Mouse (Mus musculus): ENCODE data around the gene 4930522H14Rik. TPM values are rescaled to one million over a fixed set of nuclear protein-coding genes. Genes with fewer than 3 reads are reported as not detected.

The 4930522H14Rik gene
- polyA plus RNA-seq, 1 experiment from 2014 or later, result not detected

- DNase-seq (ENCODE audit: low spot score, missing footprints) (peak; percentile 87), ATAC-seq (ENCODE audit: low FRiP score) (no peak)
- WGBS, result 49% methylated on average over 11 of the region's 11 CpGs
- Histone ChIP-seq H3K4me3 (ENCODE audit: low read depth, low read length) (no peak overlapping the region), H3K27me3 (ENCODE audit: control insufficient read depth, insufficient read depth, low read length) (no peaks in the 10 kb centered on the region), H3K9ac (ENCODE audit: low read length) (no peak overlapping the region), H3K4me1 (ENCODE audit: control insufficient read depth, insufficient read depth, low read length) (no peaks in the 10 kb centered on the region), H3K9me3 (ENCODE audit: control insufficient read depth, low read length) (no peaks in the 10 kb centered on the region), H3K27ac (ENCODE audit: low read depth, low read length) (no peak overlapping the region), H3K4me2 (no peak overlapping the region), H3K36me3 (ENCODE audit: control insufficient read depth, insufficient read depth, low read length) (no peaks in the 10 kb centered on the region)
Observed at GRCm38 (mm10) chr4:109550338-109551150, 19.4 kb upstream of the 4930522H14Rik start.

- Histone ChIP-seq H3K4me3 (ENCODE audit: low read depth, low read length) (no peak overlapping the region), H3K36me3 (ENCODE audit: control insufficient read depth, insufficient read depth, low read length) (no peaks in the 10 kb centered on the region), H3K27me3 (ENCODE audit: control insufficient read depth, insufficient read depth, low read length) (no peaks in the 10 kb centered on the region), H3K27ac (ENCODE audit: low read depth, low read length) (no peak overlapping the region), H3K9me3 (ENCODE audit: control insufficient read depth, low read length) (no peaks in the 10 kb centered on the region), H3K9ac (ENCODE audit: low read length) (no peak overlapping the region), H3K4me1 (ENCODE audit: control insufficient read depth, insufficient read depth, low read length) (no peaks in the 10 kb centered on the region), H3K4me2 (no peak overlapping the region)
- WGBS, result 32% methylated on average over 2 of the region's 2 CpGs
- ATAC-seq (ENCODE audit: low FRiP score), result no peak
- no peak for DNase-seq (ENCODE audit: low spot score, missing footprints)
Observed at GRCm38 (mm10) chr4:109547306-109547705, 16.2 kb upstream of the 4930522H14Rik start.

GRCm38 (mm10) chr4:109546538-109546937 is 15.4 kb upstream of the 4930522H14Rik start:
- H3K27ac ChIP-seq (ENCODE audit: low read depth, low read length), result no peak overlapping the region
- no peak overlapping the region for H3K9ac ChIP-seq (ENCODE audit: low read length)
- H3K4me2 ChIP-seq, result no peak overlapping the region
- H3K27me3 ChIP-seq (ENCODE audit: control insufficient read depth, insufficient read depth, low read length), result no peaks in the 10 kb centered on the region
- H3K36me3 ChIP-seq (ENCODE audit: control insufficient read depth, insufficient read depth, low read length), result no peaks in the 10 kb centered on the region
- H3K4me1 ChIP-seq (ENCODE audit: control insufficient read depth, insufficient read depth, low read length), result no peaks in the 10 kb centered on the region
- H3K4me3 ChIP-seq (ENCODE audit: low read depth, low read length), result no peak overlapping the region
- no peaks in the 10 kb centered on the region for H3K9me3 ChIP-seq (ENCODE audit: control insufficient read depth, low read length)
- 79% methylated on average over 2 of the region's 2 CpGs for WGBS
- ATAC-seq (ENCODE audit: low FRiP score), result no peak
- no peak for DNase-seq (ENCODE audit: low spot score, missing footprints)

- H3K4me3 ChIP-seq (ENCODE audit: low read depth, low read length), result no peak overlapping the region
- ATAC-seq (ENCODE audit: low FRiP score), result peak; percentile 64
Observed at GRCm38 (mm10) chr4:109530245-109530816, 766 bp downstream of the 4930522H14Rik start.

GRCm38 (mm10) chr4:109504885-109505284 is 26.2 kb downstream of the 4930522H14Rik start:
- no peaks in the 10 kb centered on the region for H3K4me1 ChIP-seq (ENCODE audit: control insufficient read depth, insufficient read depth, low read length)
- no peak overlapping the region for H3K4me2 ChIP-seq
- no peak overlapping the region for H3K9ac ChIP-seq (ENCODE audit: low read length)
- no peaks in the 10 kb centered on the region for H3K27me3 ChIP-seq (ENCODE audit: control insufficient read depth, insufficient read depth, low read length)
- WGBS, result 5% methylated on average over 5 of the region's 5 CpGs
- ATAC-seq (ENCODE audit: low FRiP score) (peak; percentile 68), DNase-seq (ENCODE audit: low spot score, missing footprints) (peak; percentile 87)
- no peak overlapping the region for H3K4me3 ChIP-seq (ENCODE audit: low read depth, low read length)
- no peak overlapping the region for H3K27ac ChIP-seq (ENCODE audit: low read depth, low read length)
- no peaks in the 10 kb centered on the region for H3K9me3 ChIP-seq (ENCODE audit: control insufficient read depth, low read length)
- no peaks in the 10 kb centered on the region for H3K36me3 ChIP-seq (ENCODE audit: control insufficient read depth, insufficient read depth, low read length)

More at GRCm38 (mm10) chr4:109530245-109530816, 766 bp downstream of the 4930522H14Rik start:
- Histone ChIP-seq H3K27ac (ENCODE audit: low read depth, low read length) (no peak overlapping the region), H3K4me2 (peak overlapping the region; percentile 19; the same call in 1 of the 2 replicates), H3K27me3 (ENCODE audit: control insufficient read depth, insufficient read depth, low read length) (no peaks in the 10 kb centered on the region), H3K9ac (ENCODE audit: low read length) (no peak overlapping the region), H3K9me3 (ENCODE audit: control insufficient read depth, low read length) (no peaks in the 10 kb centered on the region), H3K4me1 (ENCODE audit: control insufficient read depth, insufficient read depth, low read length) (peaks cover 3% of the 10 kb centered on the region; the same call in 1 of the 2 replicates), H3K36me3 (ENCODE audit: control insufficient read depth, insufficient read depth, low read length) (no peaks in the 10 kb centered on the region)
- peak; percentile 91 for DNase-seq (ENCODE audit: low spot score, missing footprints)
- 24% methylated on average over 15 of the region's 15 CpGs for WGBS

GRCm38 (mm10) chr4:109498476-109498875 is 32.6 kb downstream of the 4930522H14Rik start:
- 80% methylated on average over 11 of the region's 11 CpGs for WGBS
- DNase-seq (ENCODE audit: low spot score, missing footprints) (no peak), ATAC-seq (ENCODE audit: low FRiP score) (no peak)
- no peak overlapping the region for H3K9ac ChIP-seq (ENCODE audit: low read length)
- H3K9me3 ChIP-seq (ENCODE audit: control insufficient read depth, low read length), result no peaks in the 10 kb centered on the region
- no peaks in the 10 kb centered on the region for H3K27me3 ChIP-seq (ENCODE audit: control insufficient read depth, insufficient read depth, low read length)
- H3K36me3 ChIP-seq (ENCODE audit: control insufficient read depth, insufficient read depth, low read length), result no peaks in the 10 kb centered on the region
- H3K4me2 ChIP-seq, result no peak overlapping the region
- H3K4me1 ChIP-seq (ENCODE audit: control insufficient read depth, insufficient read depth, low read length), result no peaks in the 10 kb centered on the region
- no peak overlapping the region for H3K4me3 ChIP-seq (ENCODE audit: low read depth, low read length)
- no peak overlapping the region for H3K27ac ChIP-seq (ENCODE audit: low read depth, low read length)

GRCm38 (mm10) chr4:109493581-109493980 is 37.5 kb downstream of the 4930522H14Rik start:
- no peaks in the 10 kb centered on the region for H3K4me1 ChIP-seq (ENCODE audit: control insufficient read depth, insufficient read depth, low read length)
- H3K4me2 ChIP-seq, result no peak overlapping the region
- no peaks in the 10 kb centered on the region for H3K27me3 ChIP-seq (ENCODE audit: control insufficient read depth, insufficient read depth, low read length)
- H3K27ac ChIP-seq (ENCODE audit: low read depth, low read length), result no peak overlapping the region
- DNase-seq (ENCODE audit: low spot score, missing footprints), result no peak
- no peak overlapping the region for H3K9ac ChIP-seq (ENCODE audit: low read length)
- H3K9me3 ChIP-seq (ENCODE audit: control insufficient read depth, low read length), result no peaks in the 10 kb centered on the region
- no peak for ATAC-seq (ENCODE audit: low FRiP score)
- H3K36me3 ChIP-seq (ENCODE audit: control insufficient read depth, insufficient read depth, low read length), result no peaks in the 10 kb centered on the region
- H3K4me3 ChIP-seq (ENCODE audit: low read depth, low read length), result no peak overlapping the region

- Histone ChIP-seq H3K9ac (ENCODE audit: low read length) (no peak overlapping the region), H3K4me3 (ENCODE audit: low read depth, low read length) (no peak overlapping the region), H3K4me1 (ENCODE audit: control insufficient read depth, insufficient read depth, low read length) (no peaks in the 10 kb centered on the region), H3K27ac (ENCODE audit: low read depth, low read length) (no peak overlapping the region), H3K36me3 (ENCODE audit: control insufficient read depth, insufficient read depth, low read length) (no peaks in the 10 kb centered on the region), H3K27me3 (ENCODE audit: control insufficient read depth, insufficient read depth, low read length) (no peaks in the 10 kb centered on the region), H3K9me3 (ENCODE audit: control insufficient read depth, low read length) (no peaks in the 10 kb centered on the region), H3K4me2 (no peak overlapping the region)
- ATAC-seq (ENCODE audit: low FRiP score), result no peak
- DNase-seq (ENCODE audit: low spot score, missing footprints), result no peak
- 73% methylated on average over 1 of the region's 1 CpGs for WGBS
Observed at GRCm38 (mm10) chr4:109488812-109489211, 42.3 kb downstream of the 4930522H14Rik start.

GRCm38 (mm10) chr4:109484621-109485020 is 46.5 kb downstream of the 4930522H14Rik start, which contains the start of gene Rnf11:
Gene Rnf11 (minus strand): TSS chr4:109484728.
- ATAC-seq (ENCODE audit: low FRiP score), result no peak
- Histone ChIP-seq H3K4me3 (ENCODE audit: low read depth, low read length) (no peak within 1 kb of the TSS), H3K9me3 (ENCODE audit: control insufficient read depth, low read length) (no peaks in the 10 kb centered on the region), H3K4me1 (ENCODE audit: control insufficient read depth, insufficient read depth, low read length) (no peaks in the 10 kb centered on the region), H3K27me3 (ENCODE audit: control insufficient read depth, insufficient read depth, low read length) (no peaks in the 10 kb centered on the region), H3K4me2 (no peak within 1 kb of the TSS), H3K27ac (ENCODE audit: low read depth, low read length) (no peak within 1 kb of the TSS), H3K9ac (ENCODE audit: low read length) (no peak within 1 kb of the TSS), H3K36me3 (ENCODE audit: control insufficient read depth, insufficient read depth, low read length) (no peaks in the 10 kb centered on the region)
- DNase-seq (ENCODE audit: low spot score, missing footprints), result no peak
- 85% methylated on average over 3 of the region's 3 CpGs for WGBS

Measured in midbrain, embryonic 11.5 days (tissue).